Mouse (Mus musculus): ENCODE measurements at regions not wholly inside any gene's neighbourhood (a gene's known extent, or its start where the extent isn't known, plus 50 kb on each side); places are given as distances from the start of the nearest gene placed in this dataset.

DNA sequence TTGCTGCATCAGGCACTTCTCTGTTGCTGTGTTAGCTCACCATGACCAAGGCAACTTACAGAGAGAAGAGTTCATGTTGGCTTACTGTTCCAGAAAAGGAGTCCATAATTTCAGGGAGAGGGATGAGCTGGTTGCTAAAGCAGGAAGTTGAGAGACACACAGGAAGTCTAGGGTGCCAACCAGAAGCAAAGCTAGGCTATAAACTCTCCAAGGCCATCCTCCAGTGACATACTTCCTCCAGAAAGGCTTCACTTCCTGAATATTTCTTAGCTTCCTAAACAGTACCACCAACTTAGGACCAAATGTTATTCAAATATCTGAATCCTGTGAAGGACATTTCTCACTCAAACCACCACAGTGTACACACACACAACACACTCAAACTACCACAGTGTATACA is 2010.6 kb downstream of the A830018L16Rik start:
- Histone ChIP-seq H3K4me1 (0 out of 2 replicates have a peak, but pooled peaks cover 5% of the 10 kb centered on the region), H3K9ac (no peak overlapping the region), H3K4me3 (no peak overlapping the region), H3K27ac (no peak overlapping the region), H3K27me3 (replicated peaks) (no peaks in the 10 kb centered on the region), H3K4me2 (replicated peaks) (no peak overlapping the region), H3K9me3 (no peaks in the 10 kb centered on the region), H3K36me3 (no peaks in the 10 kb centered on the region)
- ATAC-seq (ENCODE audit: low FRiP score, low read depth) = no peak

DNA sequence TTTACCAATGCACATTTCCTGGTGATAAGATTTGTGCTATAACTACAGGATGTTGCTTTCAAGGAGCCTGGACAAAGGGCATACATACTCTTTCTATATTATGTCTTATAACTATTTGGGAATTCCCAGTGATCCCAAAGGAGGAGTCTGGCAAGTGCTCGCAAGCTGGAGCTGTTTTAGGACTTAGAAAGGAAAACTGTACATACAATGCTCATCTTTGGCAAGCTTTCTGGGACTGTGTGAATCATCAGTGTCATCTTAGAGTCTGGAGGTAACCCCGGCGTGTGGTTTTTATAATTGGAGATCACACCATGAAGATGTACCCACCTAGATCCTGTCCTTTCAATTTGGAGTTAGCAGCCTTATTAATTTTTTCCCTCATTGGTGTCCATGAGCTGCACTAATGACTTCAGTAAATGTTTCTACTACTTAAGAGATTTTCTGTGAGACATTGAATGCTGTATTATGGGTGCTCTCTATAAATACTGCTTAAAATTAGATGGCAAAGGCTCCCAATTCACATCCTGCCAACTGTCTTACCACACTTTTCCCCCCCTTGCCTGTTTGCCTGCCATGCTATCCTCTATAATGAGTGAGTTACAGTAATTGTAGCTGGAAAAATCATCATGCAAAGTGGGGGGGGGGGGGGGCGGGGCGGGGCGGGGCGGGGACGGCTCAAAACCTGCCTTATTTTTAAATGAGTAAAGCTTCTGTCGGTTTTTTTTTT is 2011.9 kb downstream of the A830018L16Rik start:
- WGBS = 33% methylated on average over 8 of the region's 9 CpGs
- H3K9me3 ChIP-seq = no peaks in the 10 kb centered on the region
- H3K4me2 ChIP-seq (replicated peaks) = peak overlapping the region; percentile 59
- peak overlapping the region; percentile 34 for H3K4me3 ChIP-seq
- no peaks in the 10 kb centered on the region for H3K36me3 ChIP-seq
- 0 out of 2 replicates have a peak, but pooled peaks cover 5% of the 10 kb centered on the region for H3K4me1 ChIP-seq
- no peak overlapping the region for H3K27ac ChIP-seq
- no peaks in the 10 kb centered on the region for H3K27me3 ChIP-seq (replicated peaks)
- ATAC-seq (ENCODE audit: low FRiP score, low read depth) = 0 out of 2 replicates have a peak, but pooled peaks have one; percentile 33
- H3K9ac ChIP-seq = peak overlapping the region; percentile 17; the same call in 1 of the 2 replicates

DNA sequence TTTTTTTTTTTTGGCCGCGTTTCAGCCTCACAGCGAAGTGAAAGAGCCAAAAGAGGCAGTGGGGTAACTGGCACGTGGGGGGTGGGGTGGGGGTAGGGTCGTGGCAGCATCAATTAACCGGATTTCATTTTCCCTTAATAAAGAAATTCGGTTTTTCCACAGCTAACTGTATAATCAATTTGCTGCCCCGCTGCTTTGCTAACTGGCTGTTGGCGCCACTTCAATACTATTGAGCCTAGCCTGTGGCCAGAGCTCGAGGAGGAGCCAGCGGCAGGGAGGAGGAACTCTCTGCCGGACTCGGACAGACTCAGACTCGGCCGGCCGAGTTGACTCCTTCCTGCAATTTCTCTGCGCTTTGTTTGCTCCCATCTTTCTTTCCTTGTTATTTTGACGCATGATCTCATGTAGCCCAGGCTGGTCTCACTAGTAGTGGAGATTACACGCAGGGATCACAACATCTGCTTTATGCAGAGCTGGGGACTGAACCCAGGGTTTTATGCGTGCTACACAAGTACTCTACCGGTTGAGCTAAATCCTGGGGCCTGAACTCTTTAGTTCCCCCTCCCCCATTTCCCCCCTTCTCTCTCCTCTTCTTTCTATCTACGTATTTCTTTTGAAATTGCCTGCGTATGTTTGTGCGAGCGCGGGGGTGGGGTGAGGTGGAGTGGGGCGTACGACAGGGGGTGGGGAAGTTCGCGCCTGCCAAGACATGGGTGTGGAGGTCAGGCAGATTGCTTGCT is 2012.6 kb downstream of the A830018L16Rik start:
- Histone ChIP-seq H3K27ac (no peak overlapping the region), H3K36me3 (no peaks in the 10 kb centered on the region), H3K4me2 (replicated peaks) (peak overlapping the region; percentile 59), H3K27me3 (replicated peaks) (no peaks in the 10 kb centered on the region), H3K9me3 (no peaks in the 10 kb centered on the region), H3K4me3 (peak overlapping the region; percentile 34), H3K9ac (no peak overlapping the region; the same call in 1 of the 2 replicates), H3K4me1 (0 out of 2 replicates have a peak, but pooled peaks cover 5% of the 10 kb centered on the region)
- WGBS = 8% methylated on average over 30 of the region's 30 CpGs
- peak; percentile 78 for ATAC-seq (ENCODE audit: low FRiP score, low read depth)

GRCm38 (mm10) chr1:13427068-13427434 is 2013.1 kb downstream of the A830018L16Rik start:
- Histone ChIP-seq H3K4me3 (no peak overlapping the region), H3K36me3 (no peaks in the 10 kb centered on the region), H3K9ac (no peak overlapping the region), H3K4me2 (replicated peaks) (peak overlapping the region; percentile 59), H3K27me3 (replicated peaks) (no peaks in the 10 kb centered on the region), H3K9me3 (no peaks in the 10 kb centered on the region), H3K27ac (no peak overlapping the region), H3K4me1 (0 out of 2 replicates have a peak, but pooled peaks cover 5% of the 10 kb centered on the region)
- 64% methylated on average over 5 of the region's 5 CpGs for WGBS
- ATAC-seq (ENCODE audit: low FRiP score, low read depth) = peak; percentile 39; the same call in 1 of the 2 replicates

GRCm38 (mm10) chr1:13427501-13428207 is 2013.7 kb downstream of the A830018L16Rik start:
- 83% methylated on average over 11 of the region's 11 CpGs for WGBS
- Histone ChIP-seq H3K4me3 (no peak overlapping the region), H3K27ac (no peak overlapping the region), H3K4me2 (replicated peaks) (no peak overlapping the region), H3K36me3 (no peaks in the 10 kb centered on the region), H3K27me3 (replicated peaks) (no peaks in the 10 kb centered on the region), H3K4me1 (0 out of 2 replicates have a peak, but pooled peaks cover 5% of the 10 kb centered on the region), H3K9ac (no peak overlapping the region), H3K9me3 (no peaks in the 10 kb centered on the region)
- no peak for ATAC-seq (ENCODE audit: low FRiP score, low read depth)

GRCm38 (mm10) chr1:13437747-13438394 is 2024.0 kb downstream of the A830018L16Rik start:
- H3K4me1 ChIP-seq = no peaks in the 10 kb centered on the region
- no peaks in the 10 kb centered on the region for H3K9me3 ChIP-seq
- H3K4me3 ChIP-seq = no peak overlapping the region
- 83% methylated on average over 6 of the region's 6 CpGs for WGBS
- no peak overlapping the region for H3K27ac ChIP-seq
- H3K27me3 ChIP-seq (replicated peaks) = no peaks in the 10 kb centered on the region
- ATAC-seq (ENCODE audit: low FRiP score, low read depth) = no peak
- no peak overlapping the region for H3K9ac ChIP-seq
- no peak overlapping the region for H3K4me2 ChIP-seq (replicated peaks)
- no peaks in the 10 kb centered on the region for H3K36me3 ChIP-seq

GRCm38 (mm10) chr1:13442366-13442765 is 2028.5 kb downstream of the A830018L16Rik start:
- H3K4me3 ChIP-seq = no peak overlapping the region
- no peak for ATAC-seq (ENCODE audit: low FRiP score, low read depth)
- no peaks in the 10 kb centered on the region for H3K27me3 ChIP-seq (replicated peaks)
- 82% methylated on average over 6 of the region's 6 CpGs for WGBS
- no peak overlapping the region for H3K27ac ChIP-seq
- H3K4me2 ChIP-seq (replicated peaks) = no peak overlapping the region
- no peaks in the 10 kb centered on the region for H3K36me3 ChIP-seq
- no peak overlapping the region for H3K9ac ChIP-seq
- no peaks in the 10 kb centered on the region for H3K4me1 ChIP-seq
- H3K9me3 ChIP-seq = no peaks in the 10 kb centered on the region

DNA sequence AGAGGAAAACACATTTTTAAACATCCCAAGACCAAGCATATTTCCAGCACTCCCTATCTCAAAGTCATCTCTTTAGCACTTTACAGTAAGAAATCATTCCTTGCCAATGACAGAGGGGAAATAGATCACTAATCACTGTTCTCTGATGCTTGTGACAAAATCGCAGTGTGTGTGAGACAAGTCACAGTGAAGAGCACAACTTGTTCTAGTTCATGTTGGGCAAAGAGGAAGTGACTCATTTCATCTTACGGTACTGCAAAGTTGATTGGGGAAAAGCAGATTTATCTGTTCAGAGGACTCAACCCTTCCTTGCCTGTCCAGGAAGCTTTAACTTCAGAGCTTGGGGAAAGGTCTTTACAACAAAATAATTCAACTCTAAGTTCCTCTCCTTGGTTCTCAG is 2040.6 kb downstream of the A830018L16Rik start:
- no peak overlapping the region for H3K27ac ChIP-seq
- H3K9me3 ChIP-seq = no peaks in the 10 kb centered on the region
- H3K9ac ChIP-seq = no peak overlapping the region
- no peak overlapping the region for H3K4me2 ChIP-seq (replicated peaks)
- H3K27me3 ChIP-seq (replicated peaks) = no peaks in the 10 kb centered on the region
- H3K4me3 ChIP-seq = no peak overlapping the region
- 90% methylated on average over 2 of the region's 2 CpGs for WGBS
- no peak for ATAC-seq (ENCODE audit: low FRiP score, low read depth)
- no peaks in the 10 kb centered on the region for H3K36me3 ChIP-seq
- no peaks in the 10 kb centered on the region for H3K4me1 ChIP-seq

DNA sequence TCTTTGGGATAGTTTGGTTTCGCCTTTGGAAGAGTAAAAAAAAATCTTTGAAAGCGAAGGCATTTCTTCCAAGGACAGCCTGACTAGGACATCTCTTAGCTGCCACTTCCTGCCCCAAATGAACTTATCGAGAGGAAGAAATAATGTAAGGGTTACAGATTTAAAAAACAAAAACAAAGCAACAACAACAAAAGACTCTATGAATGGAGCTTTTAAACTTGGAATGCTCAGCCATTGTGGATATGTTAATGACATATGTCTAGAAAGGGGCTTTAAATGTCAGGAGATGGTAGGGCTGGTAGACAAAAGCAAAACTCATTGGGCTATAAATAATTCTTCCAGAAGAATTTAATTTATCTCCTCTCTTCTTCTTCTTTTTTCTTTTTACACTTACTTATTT is 2041.7 kb downstream of the A830018L16Rik start:
- no peak overlapping the region for H3K4me3 ChIP-seq
- no peaks in the 10 kb centered on the region for H3K9me3 ChIP-seq
- H3K9ac ChIP-seq = no peak overlapping the region
- H3K27me3 ChIP-seq (replicated peaks) = no peaks in the 10 kb centered on the region
- H3K4me2 ChIP-seq (replicated peaks) = no peak overlapping the region
- ATAC-seq (ENCODE audit: low FRiP score, low read depth) = no peak
- H3K36me3 ChIP-seq = no peaks in the 10 kb centered on the region
- no peak overlapping the region for H3K27ac ChIP-seq
- H3K4me1 ChIP-seq = no peaks in the 10 kb centered on the region
- WGBS = 79% methylated on average over 3 of the region's 3 CpGs

- H3K4me2 ChIP-seq (replicated peaks) = no peak overlapping the region
- H3K4me3 ChIP-seq = no peak overlapping the region
- ATAC-seq (ENCODE audit: low FRiP score, low read depth) = no peak
- no peaks in the 10 kb centered on the region for H3K36me3 ChIP-seq
- no peaks in the 10 kb centered on the region for H3K9me3 ChIP-seq
- no peak overlapping the region for H3K27ac ChIP-seq
- 98% methylated on average over 1 of the region's 1 CpGs for WGBS
- H3K9ac ChIP-seq = no peak overlapping the region
- no peaks in the 10 kb centered on the region for H3K27me3 ChIP-seq (replicated peaks)
- H3K4me1 ChIP-seq = no peaks in the 10 kb centered on the region
These were observed 2050.4 kb downstream of the A830018L16Rik start for GRCm38 (mm10) chr1:13464311-13464710.

DNA sequence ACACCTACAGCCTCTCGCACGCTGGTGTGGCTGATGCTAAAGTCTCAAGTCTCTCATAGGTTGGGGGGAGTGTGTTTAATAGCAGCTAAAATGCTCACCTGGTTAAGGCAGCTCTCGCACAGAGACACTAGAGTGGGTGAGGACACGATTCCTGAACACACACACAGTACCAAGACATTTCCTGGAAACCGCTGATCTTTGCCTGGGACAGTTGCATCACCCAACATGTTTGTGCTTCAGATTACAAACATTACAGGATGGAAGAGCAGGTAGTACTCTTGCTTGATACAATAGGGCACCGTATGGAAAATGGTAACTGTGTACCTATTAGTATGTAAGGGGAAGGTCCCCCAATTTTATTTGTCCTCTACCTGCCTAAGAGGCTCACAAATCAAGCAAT is 2053.3 kb downstream of the A830018L16Rik start:
- Histone ChIP-seq H3K9ac (no peak overlapping the region), H3K4me2 (replicated peaks) (no peak overlapping the region), H3K27ac (no peak overlapping the region), H3K36me3 (no peaks in the 10 kb centered on the region), H3K4me3 (no peak overlapping the region), H3K27me3 (replicated peaks) (no peaks in the 10 kb centered on the region), H3K4me1 (no peaks in the 10 kb centered on the region), H3K9me3 (no peaks in the 10 kb centered on the region)
- WGBS = 89% methylated on average over 6 of the region's 6 CpGs
- ATAC-seq (ENCODE audit: low FRiP score, low read depth) = no peak
